Mouse (Mus musculus): ENCODE results near the gene Haus7. TPM values are rescaled to one million over a fixed set of nuclear protein-coding genes. Genes with fewer than 3 reads are reported as not detected.

The Haus7 gene
- polyA plus RNA-seq, 1 experiment from 2014 or later = 78.9 TPM

Other genes starting within 250 kb of the Haus7 start
- 0.25 and 0.43 TPM in 2 replicates for gene Xlr4b, start 244.7 kb downstream of the Haus7 start, polyA plus RNA-seq (2015; fragmentation: Nextera tagmentation; extraction: Ambion mirVana)
- 21.6 and 22.2 TPM in 2 replicates for gene F8a, start 230.8 kb downstream of the Haus7 start, polyA plus RNA-seq (2015; fragmentation: Nextera tagmentation; extraction: Ambion mirVana)
- gene Xlr4c, start 215.9 kb downstream of the Haus7 start, polyA plus RNA-seq (2015; fragmentation: Nextera tagmentation; extraction: Ambion mirVana) = not detected in 2 replicates
- gene Xlr3c, start 193.7 kb downstream of the Haus7 start, polyA plus RNA-seq (2015; fragmentation: Nextera tagmentation; extraction: Ambion mirVana) = not detected in 2 replicates
- not detected in 2 replicates for gene Xlr5a, start 166.1 kb downstream of the Haus7 start, polyA plus RNA-seq (2015; fragmentation: Nextera tagmentation; extraction: Ambion mirVana)
- gene Xlr5c, start 166.1 kb downstream of the Haus7 start, polyA plus RNA-seq (2015; fragmentation: Nextera tagmentation; extraction: Ambion mirVana) = not detected in 2 replicates
- gene Gm45015, start 122.2 kb downstream of the Haus7 start, polyA plus RNA-seq (2015; fragmentation: Nextera tagmentation; extraction: Ambion mirVana) = not detected in 2 replicates
- 10.6 and 12.7 TPM in 2 replicates for gene Zfp275, start 116.4 kb downstream of the Haus7 start, polyA plus RNA-seq (2015; fragmentation: Nextera tagmentation; extraction: Ambion mirVana)
- gene Gm18336, start 60.3 kb downstream of the Haus7 start, polyA plus RNA-seq (2015; fragmentation: Nextera tagmentation; extraction: Ambion mirVana) = not detected in 2 replicates
- gene Zfp92, start 47.9 kb downstream of the Haus7 start, polyA plus RNA-seq (2015; fragmentation: Nextera tagmentation; extraction: Ambion mirVana) = 0.19 and 0.39 TPM in 2 replicates
- gene Trex2, start 23.7 kb downstream of the Haus7 start, polyA plus RNA-seq (2015; fragmentation: Nextera tagmentation; extraction: Ambion mirVana) = not detected in 2 replicates
- gene Bgn, start 24.6 kb upstream of the Haus7 start, polyA plus RNA-seq (2015; fragmentation: Nextera tagmentation; extraction: Ambion mirVana) = 10.2 and 11.7 TPM in 2 replicates
- gene Atp2b3, start 44.0 kb upstream of the Haus7 start, polyA plus RNA-seq (2015; fragmentation: Nextera tagmentation; extraction: Ambion mirVana) = 1.5 and 2.4 TPM in 2 replicates
- 0.90 and 1.5 TPM in 2 replicates for gene Dusp9, start 180.4 kb upstream of the Haus7 start, polyA plus RNA-seq (2015; fragmentation: Nextera tagmentation; extraction: Ambion mirVana)
- 57.5 and 66.5 TPM in 2 replicates for gene Pnck, start 201.1 kb upstream of the Haus7 start, polyA plus RNA-seq (2015; fragmentation: Nextera tagmentation; extraction: Ambion mirVana)
- gene Slc6a8, start 214.1 kb upstream of the Haus7 start, polyA plus RNA-seq (2015; fragmentation: Nextera tagmentation; extraction: Ambion mirVana) = 6.2 and 6.4 TPM in 2 replicates

Data from forebrain, embryonic 13.5 days (tissue).